Comparison of ENCODE assay signal across 22 mouse cellular contexts in genomic region chr10:40964546-40964945, GRCm38 (mm10).
DNase-seq lines count a peak whose midpoint lies in the region; ATAC-seq and TF ChIP-seq lines count a peak whose summit lies in the region.
"Had no signal": no experiment of that assay in that cellular context is flagged by ENCODE, and none has a peak within 500 bp of the region (broad histone marks: within the 10 kb centered on the region; RNA-seq: fewer than 3 reads in every experiment).

No protein-coding gene starts in this region.

- peak; percentile 27 to 34 for DNase-seq in cerebellum, adult 2 months
- peak; percentile 14 for DNase-seq in heart, adult 11 months
- no peak for DNase-seq in heart, postnatal 14 days
- DNase-seq in left cerebral cortex, postnatal 36 days (ENCODE audit: low spot score in 2 of 2) = peak; percentile 43 to 50
- DNase-seq in left cerebral cortex, adult 11 months (ENCODE audit: low spot score) = no peak
- DNase-seq in brain, adult 2 months (ENCODE audit: low read depth, low spot score) = peak; percentile 84
- no peak for DNase-seq in kidney, postnatal 10 days
- DNase-seq: adrenal gland, adult 2 months; gastrocnemius, postnatal 10 days; heart, adult 2 months; liver, embryonic 13.5 days had no signal

- intact Hi-C loops in heart, postnatal 14 days (cut with DNase I) = no loop called here
- intact Hi-C loops in left cerebral cortex, postnatal 36 days (cut with DNase I) = no loop called here

- no peak for TF ChIP-seq POLR2A in cerebellum, adult 2 months (IDR thresholded peaks at IDR 0.05; ENCODE audit: borderline replicate concordance, insufficient read depth, low read length)

- no peak for TF ChIP-seq CTCF in cerebellum, adult 2 months (IDR thresholded peaks at IDR 0.05; ENCODE audit: borderline replicate concordance, insufficient read depth, low read depth, low read length)

- ATAC-seq in cerebellum, adult (ENCODE audit: insufficient number of reproducible peaks, low FRiP score, low TSS enrichment) = no peak
- ATAC-seq: forebrain, embryonic 15.5 days; intestine, postnatal 0 days; midbrain, embryonic 15.5 days had no signal

- no peaks in the 10 kb centered on the region for H3K27me3 ChIP-seq in cerebellum, adult 2 months (ENCODE audit: control insufficient read depth, insufficient read depth, low read length)
- H3K27me3 ChIP-seq: forebrain, embryonic 15.5 days; heart, embryonic 15.5 days; hindbrain, embryonic 15.5 days; lung, embryonic 15.5 days; midbrain, embryonic 15.5 days had no signal

- no peak overlapping the region for H3K4me3 ChIP-seq in cerebellum, adult 2 months (replicated peaks; ENCODE audit: insufficient read depth, low read depth, low read length)
- H3K4me3 ChIP-seq: erythroblast, embryonic 14.5 days; forebrain, embryonic 15.5 days; heart, adult 2 months; heart, embryonic 15.5 days; hindbrain, embryonic 15.5 days; limb, embryonic 12.5 days; liver, embryonic 13.5 days; lung, embryonic 15.5 days; midbrain, embryonic 15.5 days had no signal

- no peak overlapping the region for H3K27ac ChIP-seq in cerebellum, adult 2 months (ENCODE audit: insufficient read depth, low read length)
- H3K27ac ChIP-seq: forebrain, embryonic 15.5 days; heart, adult 2 months; heart, embryonic 15.5 days; hindbrain, embryonic 15.5 days; kidney, postnatal 0 days; limb, embryonic 12.5 days; liver, embryonic 13.5 days; lung, embryonic 15.5 days; macrophage; midbrain, embryonic 15.5 days had no signal

- H3K4me1 ChIP-seq in cerebellum, adult 2 months (ENCODE audit: control insufficient read depth, insufficient read depth, low read length) = peaks cover 3% of the 10 kb centered on the region; the same call in 1 of the 2 replicates
- H3K4me1 ChIP-seq: liver, embryonic 13.5 days; lung, embryonic 15.5 days had no signal

- WGBS in cerebellum, adult 2 months = 37% methylated on average over 4 of the region's 4 CpGs

Comparison
In these comparisons a context has a peak if more than half of its experiments do, and no peak if none do; other contexts are left out.
1. DNase-seq: peak in cerebellum, adult 2 months (2 of 2), heart, adult 11 months (single experiment), left cerebral cortex, postnatal 36 days (2 of 2) and brain, adult 2 months (single experiment); none in heart, postnatal 14 days (0 of 2), left cerebral cortex, adult 11 months (single experiment) and kidney, postnatal 10 days (single experiment).